Mouse (Mus musculus) yolk sac, embryonic 10.5 days (tissue): Measurements from ENCODE around the gene Ctnnbl1.
A peak's percentile ranks its signal among the peaks of the same experiment; 100 is the strongest.

Experiments
- DNase-seq: peaks from one replicate; pipeline ENCODE4 v3.0.0-alpha.2; 2017; ENCODE audit warnings: low spot score

Gene Ctnnbl1

DNA sequence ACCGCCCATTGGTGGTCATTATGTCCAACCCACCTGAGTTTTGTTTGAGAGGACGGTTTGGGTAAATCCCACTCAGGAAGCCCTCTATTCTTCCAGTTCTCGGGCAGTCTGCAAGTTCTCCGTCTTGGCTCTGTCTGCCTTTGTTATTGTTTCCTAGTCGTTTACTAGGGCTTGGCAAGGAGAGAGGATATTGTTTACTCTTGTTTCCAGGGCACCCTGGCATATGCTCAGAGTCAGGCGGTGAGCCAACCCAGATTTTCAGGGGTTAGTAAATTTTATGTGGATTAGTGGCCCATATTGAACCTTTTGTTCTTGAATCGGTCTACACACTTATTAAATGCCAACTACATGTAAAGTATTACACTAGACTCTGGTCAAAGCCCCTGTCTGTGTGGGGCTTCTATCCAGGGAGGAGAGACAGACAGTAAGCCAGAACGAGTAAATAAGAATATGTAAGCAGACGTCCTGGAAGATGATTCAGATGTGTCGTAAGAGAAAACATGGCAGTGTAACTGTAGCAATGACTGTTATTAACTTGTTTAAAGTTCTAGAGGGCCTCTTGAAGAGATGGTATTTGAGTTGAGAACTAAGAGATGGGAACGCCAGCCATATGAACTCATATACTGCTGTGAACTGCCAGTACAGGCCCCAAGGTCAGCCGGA lies 13.9 kb downstream of the Ctnnbl1 start:
- no peak for DNase-seq

DNA sequence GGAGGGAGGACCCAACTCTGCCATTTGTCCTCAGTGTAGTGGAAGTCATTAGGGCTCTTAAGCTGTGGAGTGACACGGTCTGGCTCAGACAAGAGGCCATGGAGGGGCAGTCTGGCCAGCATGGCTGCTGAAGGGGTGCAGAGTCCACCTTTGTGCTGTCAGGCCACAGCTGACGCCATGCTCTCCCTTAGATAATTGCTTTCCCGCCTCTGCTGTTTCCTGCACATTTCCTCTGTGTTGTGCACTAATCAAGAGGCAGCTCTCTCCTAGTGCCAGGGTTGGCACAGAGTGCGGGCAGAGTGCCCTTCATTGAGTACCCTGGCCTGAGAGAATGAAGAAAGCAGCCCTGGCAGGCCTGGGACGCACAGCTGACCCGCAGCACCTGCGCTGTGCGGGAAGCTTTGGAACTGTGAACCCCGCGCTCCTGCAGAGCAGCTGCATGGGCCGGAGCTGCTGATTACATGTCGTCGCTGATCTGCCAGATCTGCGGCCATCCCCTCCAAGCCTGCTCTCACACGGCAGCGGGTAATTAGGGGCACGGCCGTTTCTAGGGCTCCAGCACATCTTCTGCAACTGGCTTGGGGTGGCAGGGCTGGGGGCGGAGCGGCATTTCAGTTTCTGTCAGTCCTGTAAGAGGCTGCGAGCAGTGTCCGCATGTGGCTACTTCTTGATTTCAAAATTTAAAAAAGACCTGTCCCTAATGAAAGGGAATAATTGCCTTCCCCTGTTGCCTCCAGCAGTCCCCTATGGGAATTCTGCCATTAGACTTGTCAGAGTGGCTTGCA lies 14.6 kb downstream of the Ctnnbl1 start:
- peak; percentile 50 for DNase-seq

DNA sequence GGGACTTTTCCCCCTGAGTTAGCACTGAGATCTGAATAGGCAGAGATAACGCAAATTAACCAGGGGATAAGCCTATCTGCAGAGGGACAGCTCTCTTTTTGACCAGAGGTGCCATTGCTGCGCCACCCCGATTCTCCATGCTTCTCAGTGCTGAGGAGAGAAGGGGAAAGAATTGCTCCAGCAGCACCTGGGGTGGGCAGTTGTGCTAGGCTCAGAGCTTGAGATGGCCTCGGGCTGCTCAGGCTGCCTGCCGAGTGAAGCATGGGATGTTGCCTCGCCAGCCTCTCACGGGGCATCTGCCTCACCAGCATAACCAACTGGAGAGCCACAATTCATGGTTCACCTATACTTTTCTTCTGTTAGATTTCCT lies 15.2 kb downstream of the Ctnnbl1 start:
- DNase-seq, result no peak

DNA sequence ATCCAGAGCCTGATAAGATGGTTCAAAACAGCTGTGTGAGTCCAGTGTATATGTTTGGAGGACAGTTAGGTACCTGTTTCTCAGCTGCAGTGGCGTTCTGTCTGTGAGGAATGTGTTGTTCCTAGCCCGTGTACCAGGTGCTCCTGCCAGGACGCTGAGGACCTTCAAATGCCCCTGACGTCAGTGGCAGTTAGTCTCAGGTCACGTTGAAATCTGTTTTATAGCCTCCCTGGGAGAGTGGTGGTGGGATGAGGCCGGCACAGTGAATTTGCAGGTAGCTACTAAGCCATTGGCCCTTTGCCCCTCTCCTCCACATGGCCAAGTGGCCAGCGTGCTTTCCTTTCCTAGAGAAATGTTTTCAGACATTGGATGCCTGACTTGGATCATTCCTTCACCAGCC lies 18.6 kb downstream of the Ctnnbl1 start:
- DNase-seq, result no peak

DNA sequence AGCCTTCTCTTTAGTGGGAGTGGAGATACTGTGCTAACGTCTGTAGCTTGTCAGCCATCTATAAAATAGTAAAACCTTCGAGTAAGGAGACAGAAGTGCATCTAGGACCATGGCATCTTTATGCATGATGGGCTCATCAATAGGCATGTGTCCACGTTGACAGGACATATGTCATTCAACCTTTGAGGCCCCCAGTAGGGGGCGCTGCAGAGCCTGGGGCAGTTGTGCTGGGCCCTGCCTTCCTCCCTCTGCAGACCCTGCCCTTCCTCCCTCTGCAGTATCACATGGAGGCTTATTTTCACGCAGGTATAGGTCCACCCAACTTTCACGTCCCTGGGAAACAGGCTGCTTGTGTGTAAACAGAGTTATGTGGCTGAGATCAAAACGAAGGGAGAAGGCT lies 19.0 kb downstream of the Ctnnbl1 start:
- no peak for DNase-seq

DNA sequence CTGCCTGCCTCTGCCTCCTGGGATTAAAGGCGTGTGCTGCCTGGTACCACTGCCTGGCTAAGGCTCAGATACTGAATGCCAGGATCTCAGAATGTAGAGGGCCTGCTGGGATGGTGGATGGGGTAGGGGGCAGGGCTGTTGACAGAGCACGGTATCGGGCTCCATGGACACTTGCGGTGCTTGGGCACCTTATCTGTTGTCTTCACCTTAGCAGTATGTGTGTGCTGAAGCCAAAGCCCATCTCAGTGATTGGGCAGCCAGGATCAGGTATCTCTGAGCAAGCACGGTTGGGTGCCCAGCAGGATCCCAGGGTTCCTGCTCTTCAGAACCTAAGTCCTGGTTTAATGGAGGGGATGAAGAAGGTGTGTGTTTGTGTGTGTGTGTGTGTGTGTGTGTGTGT lies 21.2 kb downstream of the Ctnnbl1 start:
- DNase-seq, result no peak

DNA sequence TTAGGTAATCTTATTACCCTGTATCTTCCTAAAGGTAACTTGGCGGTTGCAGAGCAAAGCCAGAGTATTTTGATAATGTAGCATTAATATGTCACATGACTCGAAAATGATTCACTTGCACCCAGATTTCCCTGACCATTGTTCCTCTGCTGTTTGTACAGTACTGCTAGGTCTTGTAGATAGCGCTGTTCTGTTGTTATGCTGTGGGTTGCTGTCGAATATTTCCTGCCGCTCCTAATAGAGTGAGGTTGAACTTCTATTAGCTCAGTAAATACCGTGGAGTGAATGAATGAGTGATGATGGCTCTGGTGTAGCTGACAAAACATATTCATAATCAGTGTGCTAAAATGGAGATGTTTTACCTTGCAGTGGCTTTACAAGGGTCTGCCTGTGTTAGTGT lies 22.5 kb downstream of the Ctnnbl1 start:
- no peak for DNase-seq

DNA sequence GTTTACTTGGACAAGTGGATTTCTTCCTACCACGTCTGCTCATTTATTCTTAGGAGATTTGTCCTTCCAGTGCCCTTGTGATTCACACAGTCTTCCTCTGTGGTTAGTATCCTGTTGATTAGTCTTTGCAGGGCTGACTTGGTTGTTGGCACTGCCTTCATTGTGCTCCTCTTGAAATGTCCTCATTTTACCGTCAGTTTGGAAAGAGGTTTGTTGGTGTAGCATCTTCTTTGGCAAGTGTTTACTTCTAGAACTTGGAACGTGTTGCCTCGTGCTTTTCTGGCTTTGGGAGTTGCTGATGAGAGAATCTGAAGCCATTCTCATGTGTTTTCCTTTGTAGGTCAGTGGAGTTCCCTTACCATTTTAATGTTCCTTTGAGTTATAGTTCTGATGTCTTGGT lies 25.7 kb downstream of the Ctnnbl1 start:
- no peak for DNase-seq

DNA sequence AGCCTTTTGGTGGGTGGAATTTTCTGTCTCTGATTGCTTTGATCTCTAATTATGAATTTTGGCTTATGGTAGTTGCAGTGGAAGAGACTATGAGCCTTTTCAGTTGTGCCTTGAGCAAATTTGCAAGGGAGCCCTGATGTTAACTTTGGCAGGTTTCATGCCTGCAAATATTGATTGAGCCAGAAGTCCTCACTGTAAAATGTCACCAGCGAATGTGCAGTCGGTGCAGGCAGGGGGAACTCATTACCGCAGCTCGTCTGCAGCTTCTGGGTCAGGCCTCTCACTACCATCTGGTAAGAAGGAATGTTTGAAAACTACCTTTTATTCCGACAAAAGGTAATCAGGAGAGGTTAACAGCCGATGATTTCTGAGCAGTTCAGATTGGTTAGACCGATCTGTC lies 29.4 kb downstream of the Ctnnbl1 start:
- no peak for DNase-seq

DNA sequence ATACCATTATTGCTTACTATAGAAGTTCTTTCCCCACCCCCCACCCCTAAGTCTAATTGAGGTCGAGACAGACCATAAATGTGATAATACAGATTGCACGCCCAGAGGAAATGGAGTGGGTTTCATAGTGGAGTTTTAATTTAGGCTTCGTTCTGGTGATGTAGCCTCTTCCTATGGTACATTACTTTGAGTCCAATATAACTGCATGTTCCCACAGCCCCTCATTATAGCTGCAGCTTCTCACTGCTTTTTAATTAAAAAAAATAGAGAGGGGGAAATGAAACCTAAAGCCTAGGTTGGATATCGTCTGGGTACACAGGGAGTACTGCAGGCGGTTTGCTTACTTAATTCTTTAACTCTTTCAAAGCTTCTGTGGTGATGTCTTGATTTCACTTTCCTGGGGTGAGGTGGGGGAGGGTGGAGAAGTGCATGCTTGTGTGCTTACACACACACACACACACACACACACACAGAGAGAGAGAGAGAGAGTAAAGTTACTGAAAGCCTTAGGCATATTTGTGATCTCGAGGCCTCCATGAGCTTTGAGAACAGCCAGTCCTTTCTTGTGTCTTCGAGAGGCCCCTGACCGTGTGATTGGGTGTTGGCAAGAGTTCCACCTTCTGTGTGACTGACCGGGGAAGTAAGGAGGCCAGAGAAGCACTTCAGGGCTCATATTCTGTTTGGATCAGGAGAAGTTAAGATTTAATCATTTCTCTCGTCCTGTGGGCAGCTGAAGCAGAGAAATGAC lies 31.7 kb downstream of the Ctnnbl1 start:
- DNase-seq, result no peak

DNA sequence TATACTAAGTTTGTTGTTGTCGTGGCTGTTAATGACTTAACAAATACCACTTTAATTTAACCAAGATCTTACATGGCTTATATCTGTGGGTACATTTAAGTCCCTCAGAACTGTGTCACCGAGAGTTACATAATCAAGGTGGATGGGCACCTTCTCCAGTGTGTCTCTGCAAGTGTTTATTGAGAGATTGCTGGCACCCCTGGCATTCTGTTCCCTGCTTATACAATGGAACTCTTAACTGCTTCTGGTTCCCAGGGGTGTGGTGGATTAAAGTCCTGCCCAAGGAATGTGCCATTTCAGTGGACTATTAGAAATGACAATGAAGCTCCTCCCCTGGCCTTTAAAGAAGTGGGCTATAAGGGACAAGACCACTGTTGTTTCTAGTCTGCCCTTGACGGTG lies 33.6 kb downstream of the Ctnnbl1 start:
- DNase-seq, result no peak

DNA sequence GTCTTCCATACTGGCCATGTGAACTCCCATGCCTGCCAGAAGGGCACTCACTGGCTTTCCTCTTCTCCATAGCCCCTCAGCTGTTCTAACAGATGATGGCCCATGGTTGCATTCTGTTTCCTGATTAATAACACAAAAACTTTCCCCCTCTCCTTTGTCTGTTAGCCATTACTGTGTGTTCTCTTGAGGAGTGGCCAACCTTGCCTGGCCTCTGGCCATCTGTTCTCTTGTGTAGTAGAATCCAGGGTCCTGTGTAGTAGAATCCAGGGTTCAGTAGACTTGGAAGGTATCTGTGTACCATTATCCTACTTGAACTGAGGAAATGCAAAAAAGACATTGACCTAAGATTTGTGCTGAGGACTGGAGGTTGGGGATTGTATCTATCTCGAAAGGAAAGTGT lies 36.5 kb downstream of the Ctnnbl1 start:
- DNase-seq, result no peak

DNA sequence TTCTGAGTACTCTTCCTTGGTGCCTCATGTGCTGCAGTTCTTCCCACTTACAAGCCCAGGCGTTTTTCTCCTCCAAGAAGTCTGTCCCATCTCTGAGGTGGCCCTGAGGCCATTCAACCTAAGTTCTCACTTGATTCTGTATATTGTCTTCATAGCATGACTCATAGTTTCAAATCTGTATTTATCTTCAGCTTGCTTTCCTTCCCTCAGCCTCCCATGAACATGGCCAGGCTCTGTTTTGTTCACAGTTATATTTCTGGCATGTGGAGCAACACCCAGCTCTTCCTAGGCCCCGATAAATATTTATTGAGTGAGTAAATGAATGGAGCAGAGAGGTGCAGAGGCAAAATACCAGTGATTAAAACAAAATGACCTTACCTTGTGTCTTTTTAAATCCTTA lies 38.8 kb downstream of the Ctnnbl1 start:
- DNase-seq, result no peak

DNA sequence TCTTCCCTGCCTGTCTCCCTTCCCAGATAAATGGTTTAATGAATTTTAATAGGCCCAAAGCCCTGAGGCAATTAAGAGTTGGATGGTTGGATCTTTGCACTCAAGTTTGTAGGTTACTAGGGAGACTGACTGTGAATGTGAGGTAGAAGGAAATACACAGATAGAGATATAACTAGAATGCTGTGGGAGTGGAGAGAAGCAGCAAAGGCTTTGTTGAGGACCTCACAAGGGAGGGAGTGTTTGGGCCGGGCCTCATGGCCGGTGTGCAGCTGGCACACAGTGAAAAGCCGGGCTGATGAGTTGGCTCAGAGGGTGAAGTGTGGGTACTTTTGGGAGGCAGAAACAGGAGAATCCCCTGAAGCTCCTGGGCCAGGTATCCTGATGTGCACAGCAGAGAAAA lies 43.8 kb downstream of the Ctnnbl1 start:
- DNase-seq, result no peak

DNA sequence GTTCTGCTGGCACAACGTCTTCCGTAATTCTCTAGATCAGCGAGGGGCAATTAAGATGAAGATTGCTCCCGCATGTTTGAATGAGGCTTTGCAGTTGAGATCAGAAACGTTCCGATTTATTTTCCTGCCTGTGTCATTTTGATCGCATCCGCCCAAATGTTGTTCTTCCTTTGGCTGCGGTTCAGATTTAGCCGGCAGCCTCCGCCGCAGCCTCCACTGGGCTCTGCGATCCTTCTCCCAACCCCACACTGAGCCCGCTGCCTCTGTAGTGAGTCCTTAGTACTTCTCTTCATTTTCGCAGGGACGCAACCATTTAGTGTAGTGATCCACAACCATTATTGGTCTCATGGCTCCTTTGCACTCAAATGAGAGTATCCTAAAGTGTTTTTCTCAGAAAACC lies 46.0 kb downstream of the Ctnnbl1 start:
- no peak for DNase-seq

DNA sequence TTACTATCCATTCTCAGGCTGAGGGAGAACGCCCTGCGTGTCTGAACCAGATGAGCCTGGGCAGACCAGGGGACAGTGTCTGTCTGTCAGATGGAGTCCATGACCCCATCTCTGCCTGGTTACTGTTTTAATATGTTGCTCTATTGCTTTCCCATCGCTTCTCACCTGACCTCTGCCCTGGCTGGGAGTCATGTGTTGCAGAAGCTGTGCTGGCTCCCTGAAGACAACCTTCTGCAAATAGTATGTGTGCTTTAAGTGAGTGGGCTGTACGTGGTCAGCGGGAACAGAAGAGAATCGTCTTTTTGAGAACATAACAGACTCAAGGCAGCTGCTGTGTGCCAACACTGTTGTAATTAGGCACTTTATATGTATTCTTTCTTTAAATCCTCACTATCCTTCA lies 47.0 kb downstream of the Ctnnbl1 start:
- DNase-seq, result peak; percentile 58

DNA sequence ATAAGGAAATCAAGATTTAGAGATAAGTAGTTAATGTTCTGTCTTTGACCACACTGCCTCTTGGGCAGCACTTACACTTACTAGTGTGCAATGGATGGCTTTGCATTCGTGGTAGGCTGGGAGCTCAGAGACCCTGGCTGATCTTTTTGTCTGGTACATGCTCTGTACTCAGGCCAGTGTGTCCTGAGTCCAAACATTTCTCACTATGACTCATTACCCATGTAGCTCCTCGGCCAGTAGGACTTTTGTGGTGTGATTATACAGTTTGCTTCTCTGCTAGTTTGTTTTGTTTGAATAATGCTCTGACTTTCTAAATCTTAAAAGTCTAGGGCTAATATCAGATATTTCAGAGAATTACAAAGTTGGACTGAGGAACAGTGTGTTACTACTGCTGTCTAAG lies 47.4 kb downstream of the Ctnnbl1 start:
- DNase-seq, result no peak

DNA sequence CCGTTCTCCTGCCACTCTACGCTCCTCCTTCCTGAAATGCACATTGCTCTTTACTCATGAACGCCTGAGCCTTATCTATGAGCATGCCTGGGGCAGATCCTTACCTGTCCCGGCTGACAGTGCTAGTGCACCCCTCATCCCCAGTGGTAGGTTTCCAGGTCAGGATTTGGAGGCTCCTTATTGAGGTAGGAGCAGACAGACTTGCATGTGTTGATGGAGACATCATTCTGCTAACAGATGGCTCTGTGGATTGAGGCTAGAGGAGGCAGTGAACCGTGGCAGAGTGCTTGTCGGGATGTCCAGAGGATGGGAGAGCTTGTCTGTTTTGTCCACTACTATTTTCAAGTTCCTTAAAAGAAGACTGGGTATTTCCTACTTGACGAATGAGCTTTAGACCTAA lies 52.0 kb downstream of the Ctnnbl1 start:
- no peak for DNase-seq

DNA sequence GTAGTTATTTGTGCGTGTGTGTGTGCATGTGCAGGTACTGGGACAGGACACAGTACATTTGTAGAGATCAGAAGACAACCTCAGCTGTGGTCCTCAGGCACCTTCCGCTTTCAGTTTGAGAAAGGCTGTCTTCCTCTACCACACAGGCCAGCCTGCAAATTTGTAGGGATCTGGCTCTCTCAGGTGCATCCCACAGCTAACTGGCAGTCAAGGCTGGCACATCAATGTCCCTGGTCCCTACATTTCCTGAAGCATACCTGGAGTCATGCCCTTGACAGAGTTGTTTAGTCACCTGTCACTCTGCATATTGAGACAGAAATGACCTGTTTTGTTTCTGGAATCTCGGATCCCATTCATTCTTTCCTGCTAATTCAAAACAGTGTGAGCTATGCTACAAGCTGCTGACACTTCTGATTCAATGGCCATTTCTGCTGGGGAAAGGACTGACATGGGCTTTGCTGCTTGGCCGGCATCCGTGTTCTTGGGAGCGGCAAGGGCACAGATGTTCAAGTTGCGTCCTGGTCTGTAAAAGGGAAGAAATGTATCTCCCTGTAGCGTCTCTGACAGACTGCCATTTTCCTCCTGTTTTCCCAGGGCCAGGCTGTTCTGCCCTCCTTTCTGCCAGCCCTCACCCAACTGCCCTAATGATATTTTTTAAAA lies 53.8 kb downstream of the Ctnnbl1 start:
- no peak for DNase-seq

DNA sequence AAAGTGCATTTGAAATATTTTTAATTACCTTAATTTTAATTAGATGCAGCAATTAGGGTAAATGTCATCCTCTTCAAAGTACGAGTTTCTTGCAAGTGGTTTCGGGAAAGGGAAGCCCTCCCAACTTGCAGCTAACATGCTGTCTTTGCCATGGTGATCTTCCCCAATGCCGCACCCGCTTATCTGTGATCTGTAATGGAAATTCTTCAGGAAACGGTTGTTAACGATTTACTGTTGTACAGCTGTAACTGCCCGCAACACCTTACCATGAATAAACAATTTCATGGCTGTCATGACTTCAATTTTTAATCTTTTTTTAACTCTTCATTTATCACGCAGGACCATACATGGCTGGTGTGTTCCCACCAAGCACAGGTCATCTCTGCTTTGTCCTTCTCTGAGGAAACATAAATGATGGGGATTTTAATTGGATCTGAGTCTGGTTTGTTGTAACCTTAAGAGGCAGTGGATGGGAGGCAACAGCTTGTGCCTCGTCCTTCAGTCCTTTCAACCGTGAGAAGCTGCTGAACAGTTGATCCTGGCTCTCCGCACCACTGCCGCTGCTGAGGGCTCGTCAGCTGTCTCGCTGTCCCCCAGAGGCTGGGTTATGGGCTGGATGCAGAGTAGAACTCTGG lies 54.4 kb downstream of the Ctnnbl1 start:
- no peak for DNase-seq

DNA sequence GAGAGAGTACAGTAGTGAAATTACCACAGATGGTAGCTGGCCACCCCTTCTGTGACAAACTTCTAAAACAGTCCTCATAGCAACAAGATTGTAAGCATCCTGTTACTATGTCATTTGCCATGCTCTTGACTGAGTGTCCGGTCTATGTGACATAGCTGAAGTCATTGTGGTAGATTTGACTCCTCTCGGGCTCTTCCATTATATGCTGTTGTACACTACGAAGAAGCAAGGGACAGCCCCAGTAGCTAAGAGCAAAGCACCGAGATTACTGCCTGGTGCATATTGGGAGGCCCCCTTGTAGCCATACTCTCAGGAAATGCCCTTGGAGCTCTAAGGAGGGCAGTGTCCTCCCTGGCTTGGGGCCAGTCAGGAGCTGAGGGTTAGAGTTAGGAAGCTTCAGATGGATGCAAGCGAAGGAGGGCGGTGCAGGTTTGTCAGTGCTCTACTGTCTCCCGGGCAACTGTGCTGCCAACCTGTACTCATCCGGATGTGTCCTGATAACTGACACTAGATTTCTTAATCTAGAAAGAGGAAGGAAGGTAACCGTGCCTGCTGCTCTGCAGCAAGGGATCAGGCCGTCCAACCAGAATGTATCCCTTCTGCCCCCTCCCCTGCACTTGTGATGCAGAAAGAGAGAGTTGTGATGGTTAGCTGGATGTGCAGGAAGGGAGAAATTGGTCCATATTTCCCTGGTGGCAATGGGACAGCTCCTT lies 55.8 kb downstream of the Ctnnbl1 start:
- no peak for DNase-seq
